Mouse (Mus musculus): ENCODE results near the gene Rps12.
"Not testable (repeated sequence)": the region's sequence is repeated elsewhere in the genome, so short reads cannot be mapped to it uniquely, and the experiment has no call there.

Gene Rps12

DNA sequence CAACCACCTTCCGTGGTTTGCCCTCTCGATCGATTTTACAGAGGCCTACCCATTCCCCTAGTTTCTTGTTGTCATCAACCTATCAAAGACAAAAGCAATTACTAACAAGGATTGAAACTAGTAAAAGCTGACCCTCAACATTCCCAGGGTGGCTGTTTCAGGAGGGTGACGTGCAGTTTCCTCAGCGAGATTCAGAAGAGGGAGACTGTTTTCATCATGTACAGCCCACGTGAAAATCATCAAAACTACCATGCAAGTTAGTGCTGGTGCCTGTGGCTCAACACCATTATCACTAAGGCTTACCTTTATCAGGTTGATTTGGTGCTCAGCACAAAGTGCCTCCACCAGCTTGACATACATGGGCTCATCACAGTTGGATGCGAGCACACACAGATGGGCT lies 1.5 kb downstream of the Rps12 start:
- not testable (repeated sequence) for DNase-seq (ENCODE audit: low spot score in 2 of 2)

- no peak for DNase-seq (ENCODE audit: low spot score in 2 of 2)
Observed at GRCm38 (mm10) chr10:23784121-23784520, 3.0 kb downstream of the Rps12 start.

DNA sequence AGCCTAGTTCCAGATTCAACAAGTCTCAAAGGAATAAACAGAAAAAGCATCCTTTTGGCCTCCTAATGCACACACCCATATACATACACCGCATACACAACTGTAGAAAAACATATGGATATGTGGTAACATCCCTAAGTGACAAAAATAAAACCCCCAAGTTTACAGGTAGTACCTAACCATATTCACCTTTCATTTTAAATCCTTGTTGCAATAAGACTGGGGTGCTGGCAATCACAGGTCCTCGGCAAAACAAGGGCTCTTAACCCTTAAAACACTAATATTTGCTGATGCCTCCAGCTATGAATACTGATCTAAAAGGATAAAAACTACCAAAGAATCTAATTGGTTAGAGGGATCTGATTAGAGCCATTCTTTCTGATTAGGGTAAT lies 3.6 kb downstream of the Rps12 start:
- no peak for DNase-seq (ENCODE audit: low spot score in 2 of 2)

GRCm38 (mm10) chr10:23782855-23783492 lies 4.1 kb downstream of the Rps12 start:
- no peak for DNase-seq (ENCODE audit: low spot score in 2 of 2)

GRCm38 (mm10) chr10:23781760-23782735 lies 5.0 kb downstream of the Rps12 start:
- no peak for DNase-seq (ENCODE audit: low spot score in 2 of 2)

DNA sequence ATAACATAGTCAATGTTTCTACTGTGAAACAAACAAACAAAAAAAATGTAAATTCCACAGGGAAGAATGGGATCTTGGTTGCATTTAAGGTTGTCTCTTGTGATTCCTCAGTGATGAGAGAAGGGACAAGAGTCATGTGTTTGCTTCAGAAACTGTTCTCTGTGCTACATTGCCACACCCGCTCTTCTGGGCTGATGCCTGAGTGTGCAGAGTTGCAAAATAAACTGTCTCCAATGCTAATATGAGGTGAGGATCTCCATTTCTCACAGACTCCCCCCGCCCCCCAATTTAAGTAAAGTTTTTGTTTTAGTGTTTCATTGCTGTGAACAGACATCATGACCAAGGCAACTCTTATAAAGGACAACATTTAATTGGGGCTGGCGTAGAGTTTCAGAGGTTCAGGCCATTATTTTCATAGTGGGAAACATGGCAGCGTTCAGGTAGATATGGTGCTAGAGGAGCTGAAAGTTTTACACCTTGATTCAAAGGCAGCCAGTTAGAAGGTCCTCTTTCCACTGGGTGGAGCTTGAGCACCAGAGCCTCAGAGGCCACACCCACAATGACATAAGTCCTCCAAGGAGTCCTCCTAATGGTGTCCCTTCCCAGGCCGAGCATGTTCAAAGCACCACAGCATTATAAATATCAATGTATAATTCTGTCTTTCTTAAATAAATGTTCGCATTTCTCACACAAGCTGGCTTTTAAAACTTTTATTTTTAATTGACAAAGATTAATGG lies 6.4 kb downstream of the Rps12 start:
- no peak for DNase-seq (ENCODE audit: low spot score in 2 of 2)

- no peak for DNase-seq (ENCODE audit: low spot score in 2 of 2)
Observed at GRCm38 (mm10) chr10:23777288-23777945, 9.7 kb downstream of the Rps12 start.

DNA sequence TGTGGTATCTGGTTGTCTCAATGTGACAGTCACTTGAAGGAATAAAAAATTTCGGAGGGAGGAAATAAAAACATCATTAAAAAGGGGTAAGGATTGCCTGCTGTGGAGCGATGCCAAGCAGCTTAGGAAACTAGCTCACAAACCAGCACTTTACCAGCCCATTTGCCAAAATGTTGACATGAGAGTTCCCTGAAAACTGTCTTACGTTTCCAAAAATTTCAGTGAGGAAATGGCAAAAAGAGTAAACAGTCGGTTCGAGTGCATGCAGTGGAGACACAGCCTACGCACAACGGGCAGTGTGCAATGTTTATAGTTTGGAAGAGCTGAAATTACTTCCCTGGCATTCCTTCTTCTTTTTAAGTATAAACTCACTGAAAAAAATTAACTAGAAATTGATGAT lies 32.9 kb downstream of the Rps12 start:
- DNase-seq (ENCODE audit: low spot score in 2 of 2): no peak
